In genomic region chr3:4796909-4797566, GRCm38 (mm10) we compare ENCODE assay signal across 8 mouse cellular contexts.
DNase-seq lines count a peak whose midpoint lies in the region; ATAC-seq and TF ChIP-seq lines count a peak whose summit lies in the region.

No protein-coding gene starts in this region.

- no peak overlapping the region for H3K4me3 ChIP-seq in embryonic facial prominence, embryonic 11.5 days (ENCODE audit: low read depth, low read length)
- no peak overlapping the region for H3K4me3 ChIP-seq in embryonic facial prominence, embryonic 10.5 days
- H3K4me3 ChIP-seq in neural tube, embryonic 13.5 days: peak overlapping the region; percentile 32
- H3K4me3 ChIP-seq in heart, adult 2 months: no peak overlapping the region

- TF ChIP-seq CTCF in heart, adult 2 months (IDR thresholded peaks at IDR 0.05): no peak

- no peaks in the 10 kb centered on the region for H3K9me3 ChIP-seq in embryonic facial prominence, embryonic 11.5 days (replicated peaks; ENCODE audit: control insufficient read depth, low read length)
- H3K9me3 ChIP-seq in embryonic facial prominence, embryonic 10.5 days: no peaks in the 10 kb centered on the region
- H3K9me3 ChIP-seq in neural tube, embryonic 13.5 days: no peaks in the 10 kb centered on the region

- no peaks in the 10 kb centered on the region for H3K79me2 ChIP-seq in heart, adult 2 months (replicated peaks; ENCODE audit: control insufficient read depth, insufficient read depth, low read length)

- H3K36me3 ChIP-seq in embryonic facial prominence, embryonic 11.5 days (replicated peaks; ENCODE audit: control insufficient read depth, insufficient read depth, low read depth, low read length): no peaks in the 10 kb centered on the region
- H3K36me3 ChIP-seq in embryonic facial prominence, embryonic 10.5 days (replicated peaks): no peaks in the 10 kb centered on the region
- no peaks in the 10 kb centered on the region for H3K36me3 ChIP-seq in neural tube, embryonic 13.5 days
- H3K36me3 ChIP-seq in heart, adult 2 months (ENCODE audit: control insufficient read depth, insufficient read depth, low read length): no peaks in the 10 kb centered on the region

- H3K4me1 ChIP-seq in embryonic facial prominence, embryonic 11.5 days (ENCODE audit: control insufficient read depth, insufficient read depth, low read length): no peaks in the 10 kb centered on the region
- no peaks in the 10 kb centered on the region for H3K4me1 ChIP-seq in embryonic facial prominence, embryonic 10.5 days
- peaks cover 27% of the 10 kb centered on the region for H3K4me1 ChIP-seq in neural tube, embryonic 13.5 days (replicated peaks)
- no peaks in the 10 kb centered on the region for H3K4me1 ChIP-seq in heart, adult 2 months (ENCODE audit: control insufficient read depth, insufficient read depth, low read length)

- 81% methylated on average over 8 of the region's 8 CpGs for WGBS in embryonic facial prominence, embryonic 11.5 days
- WGBS in embryonic facial prominence, embryonic 10.5 days: 85% methylated on average over 8 of the region's 8 CpGs
- 31% methylated on average over 8 of the region's 8 CpGs for WGBS in neural tube, embryonic 13.5 days
- 68% methylated on average over 8 of the region's 8 CpGs for WGBS in heart, adult 2 months

- no peak for ATAC-seq in embryonic facial prominence, embryonic 11.5 days (replicated peaks; ENCODE audit: insufficient number of reproducible peaks, low FRiP score, low TSS enrichment, low read depth)
- ATAC-seq in neural tube, embryonic 13.5 days (ENCODE audit: low read depth): peak; percentile 87

- H3K27ac ChIP-seq in embryonic facial prominence, embryonic 11.5 days (replicated peaks; ENCODE audit: low read depth, low read length): no peak overlapping the region
- no peak overlapping the region for H3K27ac ChIP-seq in embryonic facial prominence, embryonic 10.5 days (replicated peaks)
- peak overlapping the region; percentile 81 for H3K27ac ChIP-seq in neural tube, embryonic 13.5 days (replicated peaks)
- no peak overlapping the region for H3K27ac ChIP-seq in heart, adult 2 months

- H3K4me2 ChIP-seq in embryonic facial prominence, embryonic 11.5 days (ENCODE audit: low read depth, low read length): no peak overlapping the region
- peak overlapping the region; percentile 51 for H3K4me2 ChIP-seq in neural tube, embryonic 13.5 days

- no peak for TF ChIP-seq POLR2A in heart, adult 2 months (IDR thresholded peaks at IDR 0.05; ENCODE audit: insufficient read depth, low read depth, low read length)

- no peak overlapping the region for H3K9ac ChIP-seq in embryonic facial prominence, embryonic 11.5 days (replicated peaks; ENCODE audit: low read length)
- peak overlapping the region; percentile 41 for H3K9ac ChIP-seq in neural tube, embryonic 13.5 days
- H3K9ac ChIP-seq in heart, adult 2 months (ENCODE audit: low read depth, low read length): no peak overlapping the region

- peak; percentile 1 for DNase-seq in embryonic facial prominence, embryonic 11.5 days (ENCODE audit: low spot score)
- DNase-seq in embryonic facial prominence, embryonic 10.5 days (ENCODE audit: low spot score): no peak
- peak; percentile 3 for DNase-seq in fibroblast of lung, adult 2 months (ENCODE audit: low read depth)
- peak; percentile 54 to 62 for DNase-seq in layer of hippocampus, adult 8-10 months (ENCODE audit: low spot score in 2 of 2)
- no peak for DNase-seq in thymus, postnatal 10 days (ENCODE audit: low spot score in 2 of 2)
- no peak for DNase-seq in kidney, adult 9 months
- DNase-seq in heart, adult 2 months: no peak

- TF ChIP-seq EP300 in heart, adult 2 months (IDR thresholded peaks at IDR 0.05; ENCODE audit: insufficient read depth, low read depth, low read length): no peak

- intact Hi-C loops in heart, adult 2 months (cut with DNase I): no loop called here

- H3K27me3 ChIP-seq in embryonic facial prominence, embryonic 11.5 days (ENCODE audit: control insufficient read depth, insufficient read depth, low read length): no peaks in the 10 kb centered on the region
- no peaks in the 10 kb centered on the region for H3K27me3 ChIP-seq in embryonic facial prominence, embryonic 10.5 days (replicated peaks; ENCODE audit: low read depth, poor library complexity, severe bottlenecking)
- H3K27me3 ChIP-seq in neural tube, embryonic 13.5 days: no peaks in the 10 kb centered on the region
- no peaks in the 10 kb centered on the region for H3K27me3 ChIP-seq in heart, adult 2 months (ENCODE audit: control insufficient read depth, insufficient read depth, low read length)

Comparison
In these comparisons a context has a peak if more than half of its experiments do, and no peak if none do; other contexts are left out.
1. DNase-seq: peak in embryonic facial prominence, embryonic 11.5 days (single experiment), fibroblast of lung, adult 2 months (single experiment) and layer of hippocampus, adult 8-10 months (2 of 2); none in embryonic facial prominence, embryonic 10.5 days (single experiment), thymus, postnatal 10 days (0 of 2), kidney, adult 9 months (single experiment) and heart, adult 2 months (0 of 2).